ENCODE assay signal across 14 mouse cellular contexts in genomic region chr5:66635459-66636079, GRCm38 (mm10). TPM values are rescaled to one million over a fixed set of nuclear protein-coding genes. Genes with fewer than 3 reads are reported as not detected.
"Had no signal": no experiment of that assay in that cellular context is flagged by ENCODE, and none has a peak within 500 bp of the region (broad histone marks: within the 10 kb centered on the region; RNA-seq: fewer than 3 reads in every experiment).

No protein-coding gene starts in this region.

- DNase-seq: kidney, postnatal 10 days; kidney, postnatal 4 days; left cerebral cortex, postnatal 4 days; lung, adult 18-20 months; right cerebral cortex, postnatal 4 days; spleen, adult 18-20 months; thymus, adult 18-20 months; thymus, postnatal 14 days had no signal

- ATAC-seq: midbrain, embryonic 16.5 days had no signal

- H3K9me3 ChIP-seq: limb, embryonic 13.5 days; midbrain, embryonic 12.5 days had no signal

- H3K27ac ChIP-seq: layer of hippocampus, adult 2 months; limb, embryonic 13.5 days; liver, embryonic 14.5 days; midbrain, embryonic 12.5 days had no signal

- H3K4me1 ChIP-seq: limb, embryonic 13.5 days; midbrain, embryonic 12.5 days had no signal

- H3K36me3 ChIP-seq: limb, embryonic 13.5 days; midbrain, embryonic 12.5 days had no signal

- H3K9ac ChIP-seq: limb, embryonic 13.5 days; liver, embryonic 14.5 days; midbrain, embryonic 12.5 days had no signal

- H3K4me3 ChIP-seq: layer of hippocampus, adult 2 months; limb, embryonic 13.5 days; midbrain, embryonic 12.5 days had no signal

- H3K4me2 ChIP-seq: limb, embryonic 13.5 days; midbrain, embryonic 12.5 days had no signal

- H3K27me3 ChIP-seq: limb, embryonic 13.5 days; midbrain, embryonic 12.5 days had no signal

RNA-seq across cellular contexts. Expression of gene Uchl1, which starts 40.3 kb away (rescaled TPM):
- polyA plus RNA-seq: liver, adult 2 months had no signal
